Mouse (Mus musculus): ENCODE measurements at regions not wholly inside any gene's neighbourhood (a gene's known extent, or its start where the extent isn't known, plus 50 kb on each side); places are given as distances from the start of the nearest gene placed in this dataset.
A peak's percentile ranks its signal among the peaks of the same experiment; 100 is the strongest.

GRCm38 (mm10) chr8:44094818-44095217 lies 385.0 kb upstream of the Adam34 start:
- no peak for DNase-seq (ENCODE audit: low spot score in 2 of 2)

GRCm38 (mm10) chr8:44093491-44093890 lies 383.6 kb upstream of the Adam34 start:
- DNase-seq (ENCODE audit: low spot score in 2 of 2): no peak

- no peak for DNase-seq (ENCODE audit: low spot score in 2 of 2)
These were observed 372.2 kb upstream of the Adam34 start for GRCm38 (mm10) chr8:44082057-44082456.

- DNase-seq (ENCODE audit: low spot score in 2 of 2): no peak
These were observed 349.0 kb upstream of the Adam34 start for GRCm38 (mm10) chr8:44058846-44059245.

- no peak for DNase-seq (ENCODE audit: low spot score in 2 of 2)
These were observed 332.9 kb upstream of the Adam34 start for GRCm38 (mm10) chr8:44042572-44043355.

- DNase-seq (ENCODE audit: low spot score in 2 of 2): peak; percentile 30 to 52
These were observed 324.4 kb upstream of the Adam34 start for GRCm38 (mm10) chr8:44034211-44034610.

DNA sequence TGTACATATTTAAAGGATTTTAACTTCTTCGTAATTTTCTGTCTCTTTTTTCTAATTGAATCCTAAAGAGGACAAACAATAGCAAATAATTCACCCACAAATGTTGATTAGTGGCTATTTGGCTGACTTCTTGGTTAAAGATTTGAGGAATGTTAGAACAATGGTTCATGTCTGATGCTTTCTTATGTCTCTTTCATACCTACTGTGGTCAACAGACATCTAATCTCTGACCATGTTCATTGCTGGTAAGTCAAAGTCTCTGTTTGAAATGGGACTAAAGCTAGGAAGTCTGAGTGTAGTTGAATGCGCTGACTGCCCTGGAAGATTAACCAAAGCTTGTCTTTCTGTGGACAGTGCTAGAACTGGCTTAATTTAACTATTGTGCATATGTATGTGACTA lies 321.5 kb upstream of the Adam34 start:
- no peak for DNase-seq (ENCODE audit: low spot score in 2 of 2)

DNA sequence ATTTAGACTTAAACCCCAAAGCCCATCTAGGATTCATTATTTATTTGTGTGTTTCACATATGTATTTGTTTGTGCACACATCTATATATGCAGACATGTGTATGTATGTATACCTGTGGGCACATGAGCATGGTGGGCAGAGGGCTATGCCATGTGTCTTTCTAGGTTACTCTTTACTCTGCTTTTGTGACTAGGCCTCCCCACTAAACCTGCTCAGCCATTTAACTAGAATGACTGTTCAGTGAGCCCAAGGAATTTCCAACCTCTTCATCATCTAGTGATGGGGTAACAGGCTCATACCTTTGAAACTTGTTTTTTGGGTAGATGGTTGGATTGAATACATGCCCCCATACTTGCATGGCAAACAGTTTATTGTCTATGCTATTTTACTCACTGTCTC lies 321.1 kb upstream of the Adam34 start:
- no peak for DNase-seq (ENCODE audit: low spot score in 2 of 2)

DNA sequence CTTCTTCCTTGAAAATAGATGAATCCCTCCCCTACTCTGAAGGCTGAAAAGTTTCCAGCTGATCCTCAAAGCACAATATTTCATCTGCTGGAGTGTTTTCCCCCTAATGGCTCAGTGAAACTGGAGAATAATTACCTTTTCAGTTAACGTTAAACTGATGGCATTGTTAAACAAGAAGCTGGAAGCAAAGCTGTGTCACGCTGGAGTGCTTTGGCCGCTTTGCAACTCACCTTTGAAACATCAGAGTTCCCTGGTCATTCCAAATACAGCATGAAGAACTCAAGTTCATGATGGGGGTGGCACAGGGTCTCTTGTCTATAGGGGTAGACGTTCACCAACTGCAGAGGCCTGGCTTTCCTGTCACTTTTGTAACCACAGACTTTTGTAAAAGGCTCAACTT lies 317.9 kb upstream of the Adam34 start:
- no peak for DNase-seq (ENCODE audit: low spot score in 2 of 2)

DNA sequence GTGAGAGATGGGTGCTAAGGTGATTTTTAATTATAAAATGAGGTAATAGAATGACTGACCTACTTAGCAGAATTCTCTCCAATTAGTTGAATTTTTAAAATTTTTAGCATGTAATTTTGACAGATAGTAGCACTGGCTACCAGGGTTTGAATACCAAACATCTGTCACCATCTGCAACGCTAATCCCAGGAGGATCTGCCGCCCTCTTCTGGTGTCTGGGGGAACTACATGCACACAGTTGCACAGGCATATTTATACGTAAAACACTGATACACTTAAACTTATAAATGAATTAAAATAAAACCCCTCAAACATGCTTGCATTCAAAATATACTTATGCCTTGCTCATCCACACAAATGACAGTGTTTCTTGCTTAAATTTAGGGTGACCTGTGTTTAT lies 316.1 kb upstream of the Adam34 start:
- DNase-seq (ENCODE audit: low spot score in 2 of 2): peak; percentile 25 to 51

- peak in 1 of 2 experiments; percentile 19 for DNase-seq (ENCODE audit: low spot score in 2 of 2)
These were observed 314.2 kb upstream of the Adam34 start for GRCm38 (mm10) chr8:44024028-44024427.

All from frontal cortex, postnatal 36 days (tissue).